Mouse (Mus musculus): ENCODE data around the gene Pgrmc2. TPM values are rescaled to one million over a fixed set of nuclear protein-coding genes. Genes with fewer than 3 reads are reported as not detected.
A peak's percentile ranks its signal among the peaks of the same experiment; 100 is the strongest.

Pgrmc2 gene
- 31.2 and 32.5 TPM in 2 replicates for polyA plus RNA-seq (2015; fragmentation: Nextera tagmentation; extraction: Ambion mirVana)

GRCm38 (mm10) chr3:41082885-41083789 lies at the start of gene Pgrmc2:
Gene Pgrmc2, minus strand, starts transcription at chr3:41083046.
- DNase-seq (ENCODE audit: low spot score), result peak; percentile 99
- under 1% methylated on average over 88 of the region's 95 CpGs for WGBS
- H3K4me3 ChIP-seq (ENCODE audit: low read depth, low read length), result peak within 1 kb of the TSS; percentile 96
- peaks cover 4% of the 10 kb centered on the region; the same call in 1 of the 2 replicates for H3K4me1 ChIP-seq (replicated peaks; ENCODE audit: control insufficient read depth, insufficient read depth)
- peak within 1 kb of the TSS; percentile 85 for H3K9ac ChIP-seq (ENCODE audit: low read length)
- peak; percentile 99 for ATAC-seq (ENCODE audit: low FRiP score, low TSS enrichment)
- no peaks in the 10 kb centered on the region for H3K9me3 ChIP-seq (ENCODE audit: control insufficient read depth, low read length)
- TF ChIP-seq CTCF (IDR thresholded peaks at IDR 0.05; ENCODE audit: low read depth) (peak; percentile 64), EP300 (optimal IDR thresholded peaks at IDR 0.05) (no peak)
- H3K27me3 ChIP-seq (ENCODE audit: control insufficient read depth, insufficient read depth, low read length), result no peaks in the 10 kb centered on the region
- no peaks in the 10 kb centered on the region for H3K36me3 ChIP-seq (ENCODE audit: control insufficient read depth, insufficient read depth, low read length)
- peak within 1 kb of the TSS; percentile 93 for H3K4me2 ChIP-seq (replicated peaks; ENCODE audit: low read depth)
- peak within 1 kb of the TSS; percentile 94 for H3K27ac ChIP-seq (replicated peaks)

- WGBS, result 40% methylated on average over 12 of the region's 12 CpGs
- Histone ChIP-seq H3K4me1 (replicated peaks; ENCODE audit: control insufficient read depth, insufficient read depth) (no peaks in the 10 kb centered on the region), H3K27me3 (ENCODE audit: control insufficient read depth, insufficient read depth, low read length) (no peaks in the 10 kb centered on the region), H3K9me3 (ENCODE audit: control insufficient read depth, low read length) (no peaks in the 10 kb centered on the region), H3K27ac (replicated peaks) (no peak overlapping the region), H3K4me2 (replicated peaks; ENCODE audit: low read depth) (no peak overlapping the region), H3K4me3 (ENCODE audit: low read depth, low read length) (no peak overlapping the region), H3K9ac (ENCODE audit: low read length) (no peak overlapping the region), H3K36me3 (ENCODE audit: control insufficient read depth, insufficient read depth, low read length) (no peaks in the 10 kb centered on the region)
- DNase-seq (ENCODE audit: low spot score) (no peak), ATAC-seq (ENCODE audit: low FRiP score, low TSS enrichment) (no peak)
- TF ChIP-seq CTCF (IDR thresholded peaks at IDR 0.05; ENCODE audit: low read depth), result no peak
- TF ChIP-seq EP300 (optimal IDR thresholded peaks at IDR 0.05), result no peak
These were observed 41.1 kb upstream of the Pgrmc2 start for GRCm38 (mm10) chr3:41124000-41124294.

DNA sequence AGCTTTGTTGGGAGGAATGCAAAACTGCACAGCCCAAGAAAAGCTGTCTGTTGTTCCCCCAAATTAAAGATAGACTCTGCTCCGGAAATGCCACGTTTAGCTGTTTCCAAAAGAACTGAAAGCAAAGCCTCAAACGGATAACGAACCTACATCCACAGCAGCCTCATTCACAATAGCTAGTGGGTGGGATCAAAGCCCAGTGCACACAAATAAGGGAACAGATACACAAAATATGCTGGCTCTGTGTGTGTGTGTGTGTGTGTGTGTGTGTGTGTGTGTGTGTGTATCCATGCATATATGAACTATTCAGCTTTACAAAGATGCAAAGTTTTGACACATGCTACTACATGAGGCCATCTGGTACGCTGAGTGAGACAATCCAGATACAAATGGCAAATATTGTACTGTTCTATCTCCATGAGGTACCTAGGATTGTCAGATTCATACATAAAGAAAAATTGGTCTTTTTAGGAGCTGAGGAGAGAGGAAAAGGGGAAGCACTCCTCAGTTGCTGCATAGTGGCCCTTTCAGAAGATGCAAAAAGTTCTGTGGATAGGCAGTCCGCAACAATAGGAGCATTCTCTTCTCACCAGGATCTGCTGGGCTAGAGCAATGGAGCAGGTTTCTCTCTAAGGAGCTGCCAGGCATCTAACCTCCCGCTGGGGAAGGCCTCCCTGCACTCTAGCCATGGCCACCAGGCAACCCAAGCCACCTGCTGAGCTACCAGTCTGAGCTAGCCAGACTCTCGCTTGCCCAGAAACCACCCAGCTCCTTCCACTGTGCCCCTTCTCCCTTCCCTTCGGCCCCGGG lies 40.5 kb upstream of the Pgrmc2 start:
- ATAC-seq (ENCODE audit: low FRiP score, low TSS enrichment) (no peak), DNase-seq (ENCODE audit: low spot score) (no peak)
- H3K36me3 ChIP-seq (ENCODE audit: control insufficient read depth, insufficient read depth, low read length), result no peaks in the 10 kb centered on the region
- H3K27me3 ChIP-seq (ENCODE audit: control insufficient read depth, insufficient read depth, low read length), result no peaks in the 10 kb centered on the region
- H3K9me3 ChIP-seq (ENCODE audit: control insufficient read depth, low read length), result no peaks in the 10 kb centered on the region
- H3K4me3 ChIP-seq (ENCODE audit: low read depth, low read length), result no peak overlapping the region
- H3K9ac ChIP-seq (ENCODE audit: low read length), result no peak overlapping the region
- no peak overlapping the region for H3K27ac ChIP-seq (replicated peaks)
- TF ChIP-seq EP300 (optimal IDR thresholded peaks at IDR 0.05), result no peak
- TF ChIP-seq CTCF (IDR thresholded peaks at IDR 0.05; ENCODE audit: low read depth), result no peak
- H3K4me2 ChIP-seq (replicated peaks; ENCODE audit: low read depth), result no peak overlapping the region
- 47% methylated on average over 10 of the region's 10 CpGs for WGBS
- H3K4me1 ChIP-seq (replicated peaks; ENCODE audit: control insufficient read depth, insufficient read depth), result no peaks in the 10 kb centered on the region

DNA sequence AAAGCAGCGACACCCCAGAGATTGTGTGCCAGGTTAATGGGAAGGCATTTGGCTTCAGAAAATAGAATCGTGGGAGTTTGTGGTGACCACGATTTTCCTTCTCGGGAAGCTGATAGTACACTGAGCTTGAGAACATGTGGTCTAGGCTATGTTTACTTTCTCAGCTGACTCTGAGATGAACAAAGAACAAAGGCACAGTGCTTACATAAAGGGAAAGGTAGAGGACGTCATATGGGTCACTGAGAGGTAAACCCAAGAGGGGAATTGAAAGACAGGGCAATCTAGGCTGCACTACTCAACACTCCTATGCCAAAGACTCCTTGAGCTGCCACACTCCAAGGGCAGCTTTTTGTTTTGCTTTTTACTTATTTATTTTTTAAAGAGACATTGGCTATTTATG lies 35.3 kb upstream of the Pgrmc2 start:
- 42% methylated on average over 5 of the region's 5 CpGs for WGBS
- no peak overlapping the region for H3K27ac ChIP-seq (replicated peaks)

GRCm38 (mm10) chr3:41117447-41117846 lies 34.6 kb upstream of the Pgrmc2 start:
- Histone ChIP-seq H3K27ac (replicated peaks) (no peak overlapping the region), H3K4me2 (replicated peaks; ENCODE audit: low read depth) (no peak overlapping the region), H3K27me3 (ENCODE audit: control insufficient read depth, insufficient read depth, low read length) (no peaks in the 10 kb centered on the region), H3K4me3 (ENCODE audit: low read depth, low read length) (no peak overlapping the region), H3K4me1 (replicated peaks; ENCODE audit: control insufficient read depth, insufficient read depth) (no peaks in the 10 kb centered on the region), H3K9ac (ENCODE audit: low read length) (no peak overlapping the region), H3K36me3 (ENCODE audit: control insufficient read depth, insufficient read depth, low read length) (no peaks in the 10 kb centered on the region), H3K9me3 (ENCODE audit: control insufficient read depth, low read length) (no peaks in the 10 kb centered on the region)
- TF ChIP-seq EP300 (optimal IDR thresholded peaks at IDR 0.05), result no peak
- TF ChIP-seq CTCF (IDR thresholded peaks at IDR 0.05; ENCODE audit: low read depth), result no peak
- no peak for ATAC-seq (ENCODE audit: low FRiP score, low TSS enrichment)
- no peak for DNase-seq (ENCODE audit: low spot score)

More for the DNA sequence above, 35.3 kb upstream of the Pgrmc2 start:
- H3K4me2 ChIP-seq (replicated peaks; ENCODE audit: low read depth), result no peak overlapping the region
- no peak overlapping the region for H3K4me3 ChIP-seq (ENCODE audit: low read depth, low read length)
- DNase-seq (ENCODE audit: low spot score) (peak; percentile 22), ATAC-seq (ENCODE audit: low FRiP score, low TSS enrichment) (peak; percentile 97)
- no peaks in the 10 kb centered on the region for H3K9me3 ChIP-seq (ENCODE audit: control insufficient read depth, low read length)
- H3K4me1 ChIP-seq (replicated peaks; ENCODE audit: control insufficient read depth, insufficient read depth), result no peaks in the 10 kb centered on the region
- H3K9ac ChIP-seq (ENCODE audit: low read length), result no peak overlapping the region
- H3K27me3 ChIP-seq (ENCODE audit: control insufficient read depth, insufficient read depth, low read length), result no peaks in the 10 kb centered on the region
- TF ChIP-seq CTCF (IDR thresholded peaks at IDR 0.05; ENCODE audit: low read depth), result no peak
- TF ChIP-seq EP300 (optimal IDR thresholded peaks at IDR 0.05), result no peak
- no peaks in the 10 kb centered on the region for H3K36me3 ChIP-seq (ENCODE audit: control insufficient read depth, insufficient read depth, low read length)

Measured in stomach, postnatal 0 days (tissue).